In genomic region chr16:95929700-95930435, GRCm38 (mm10) we compare ENCODE assay signal across 11 mouse cellular contexts.
DNase-seq lines count a peak whose midpoint lies in the region; ATAC-seq and TF ChIP-seq lines count a peak whose summit lies in the region.
"Had no signal": no experiment of that assay in that cellular context is flagged by ENCODE, and none has a peak within 500 bp of the region (broad histone marks: within the 10 kb centered on the region; RNA-seq: fewer than 3 reads in every experiment).

No protein-coding gene starts in this region.

- H3K9me3 ChIP-seq in lung, embryonic 16.5 days (ENCODE audit: control insufficient read depth, low read length): no peaks in the 10 kb centered on the region
- H3K9me3 ChIP-seq: forebrain, embryonic 15.5 days; midbrain, embryonic 12.5 days had no signal

- TF ChIP-seq POLR2A in lung, adult 2 months (IDR thresholded peaks at IDR 0.05; ENCODE audit: borderline replicate concordance, extremely low read depth, low read depth, low read length): no peak

- H3K27me3 ChIP-seq in lung, embryonic 16.5 days (ENCODE audit: control insufficient read depth, insufficient read depth, low read depth, low read length): no peaks in the 10 kb centered on the region
- H3K27me3 ChIP-seq: forebrain, embryonic 15.5 days; midbrain, embryonic 12.5 days; Patski had no signal

- H3K36me3 ChIP-seq in lung, embryonic 16.5 days (ENCODE audit: control insufficient read depth, insufficient read depth, low read length): no peaks in the 10 kb centered on the region
- H3K36me3 ChIP-seq: forebrain, embryonic 15.5 days; midbrain, embryonic 12.5 days had no signal

- H3K4me1 ChIP-seq in lung, embryonic 16.5 days (replicated peaks; ENCODE audit: control insufficient read depth, insufficient read depth, low read length): peaks cover 25% of the 10 kb centered on the region
- H3K4me1 ChIP-seq in lung, adult 2 months (ENCODE audit: control insufficient read depth, insufficient read depth, low read length): peaks cover 10% of the 10 kb centered on the region
- H3K4me1 ChIP-seq: forebrain, embryonic 15.5 days had no signal

- peak overlapping the region; percentile 88 for H3K27ac ChIP-seq in lung, embryonic 16.5 days (ENCODE audit: low read length)
- H3K27ac ChIP-seq: forebrain, embryonic 15.5 days; left cerebral cortex, adult 2 months; midbrain, embryonic 12.5 days had no signal

- ATAC-seq in lung, embryonic 16.5 days (ENCODE audit: low read depth): 0 out of 2 replicates have a peak, but pooled peaks have one; percentile 12
- ATAC-seq in megakaryocyte progenitor cell, adult 5-6 weeks (replicated peaks; ENCODE audit: poor library complexity): peak; percentile 74
- ATAC-seq: forebrain, embryonic 15.5 days; Patski had no signal

- WGBS in lung, embryonic 16.5 days: 57% methylated on average over 14 of the region's 14 CpGs
- 71% methylated on average over 14 of the region's 14 CpGs for WGBS in lung, adult 2 months

- H3K9ac ChIP-seq in lung, embryonic 16.5 days (ENCODE audit: low read length): no peak overlapping the region; the same call in 1 of the 2 replicates
- H3K9ac ChIP-seq: forebrain, embryonic 15.5 days; midbrain, embryonic 12.5 days had no signal

- no peak for DNase-seq in lung, adult 2 months
- peak; percentile 14 for DNase-seq in c-Kit-positive CD71-negative TER-119-negative erythroid progenitor cells, embryonic 14.5 days (ENCODE audit: low read depth)
- peak; percentile 54 to 73 for DNase-seq in thymus, postnatal 36 days
- DNase-seq in right cerebral cortex, postnatal 14 days: no peak
- no peak for DNase-seq in adrenal gland, adult 8-10 months

- H3K4me3 ChIP-seq in lung, embryonic 16.5 days (ENCODE audit: low read length): no peak overlapping the region
- H3K4me3 ChIP-seq in lung, adult 2 months (replicated peaks; ENCODE audit: extremely low read depth, low read depth, low read length): no peak overlapping the region
- H3K4me3 ChIP-seq: forebrain, embryonic 15.5 days; left cerebral cortex, adult 2 months; midbrain, embryonic 12.5 days had no signal

- no peak overlapping the region for H3K4me2 ChIP-seq in lung, embryonic 16.5 days (ENCODE audit: low read depth, low read length)
- H3K4me2 ChIP-seq: forebrain, embryonic 15.5 days; midbrain, embryonic 12.5 days had no signal

- no peak for TF ChIP-seq CTCF in lung, adult 2 months (IDR thresholded peaks at IDR 0.05; ENCODE audit: insufficient read depth, low read length)

Comparison
In these comparisons a context has a peak if more than half of its experiments do, and no peak if none do; other contexts are left out.
1. DNase-seq: peak in c-Kit-positive CD71-negative TER-119-negative erythroid progenitor cells, embryonic 14.5 days (single experiment) and thymus, postnatal 36 days (2 of 2); none in lung, adult 2 months (single experiment), right cerebral cortex, postnatal 14 days (single experiment) and adrenal gland, adult 8-10 months (single experiment).